7 mouse cellular contexts compared by ENCODE assay signal in the genomic region with DNA sequence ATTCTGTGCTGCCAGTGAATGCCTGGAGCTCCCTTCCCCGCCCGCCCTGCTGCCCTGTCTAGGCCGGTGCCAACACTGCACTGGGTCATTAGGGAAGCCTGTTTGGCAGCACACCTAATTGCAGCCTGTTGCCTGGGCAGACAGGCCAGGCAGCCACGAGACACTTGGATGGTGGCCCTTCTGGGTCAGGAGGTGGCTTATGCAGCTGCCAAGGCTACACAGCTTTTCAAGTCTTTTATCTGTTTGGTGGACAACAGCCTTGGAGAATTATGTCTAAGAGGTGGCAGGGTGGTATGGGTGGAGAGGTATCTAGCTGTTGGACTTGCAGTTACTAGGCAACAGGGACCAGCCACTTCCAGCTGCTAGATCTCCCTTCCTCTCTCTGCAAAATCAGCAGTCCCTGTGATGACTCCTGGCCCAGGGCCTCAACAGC. TPM values are rescaled to one million over a fixed set of nuclear protein-coding genes. Genes with fewer than 3 reads are reported as not detected.
DNase-seq lines count a peak whose midpoint lies in the region; TF ChIP-seq lines count a peak whose summit lies in the region.

No protein-coding gene starts in this region.

- no peak for TF ChIP-seq RAD21 in MEL (IDR thresholded peaks at IDR 0.05; ENCODE audit: low read depth, low read length)

- H3K27me3 ChIP-seq in MEL (ENCODE audit: control insufficient read depth in 1 of 2, insufficient read depth in 2 of 2, low read length in 2 of 2): no peaks in the 10 kb centered on the region
- no peaks in the 10 kb centered on the region for H3K27me3 ChIP-seq in embryonic facial prominence, embryonic 10.5 days (replicated peaks; ENCODE audit: low read depth, poor library complexity, severe bottlenecking)

- TF ChIP-seq POLR2A in MEL (IDR thresholded peaks at IDR 0.05; ENCODE audit: control insufficient read depth in 1 of 2, insufficient read depth in 1 of 2, low read depth in 1 of 2, low read length in 2 of 2, poor library complexity in 1 of 2): no peak

- DNase-seq in MEL (ENCODE audit: low read depth, low spot score) (peak; percentile 38), NIH3T3 (ENCODE audit: low read depth) (peak; percentile 66)
- DNase-seq in embryonic facial prominence, embryonic 10.5 days (ENCODE audit: low spot score): no peak
- DNase-seq in heart, postnatal 25 days (ENCODE audit: low spot score): peak; percentile 57
- peak; percentile 60 to 81 for DNase-seq in left cerebral cortex, postnatal 14 days (ENCODE audit: low spot score in 2 of 2)
- peak; percentile 79 for DNase-seq in ovary, postnatal 36 days (ENCODE audit: low spot score)
- DNase-seq in embryo, embryonic 9.5 days (ENCODE audit: extremely low spot score): no peak

- H3K9ac ChIP-seq in MEL (ENCODE audit: control insufficient read depth, low read depth, low read length, poor library complexity, severe bottlenecking): no peak overlapping the region

- H3K79me2 ChIP-seq in MEL (ENCODE audit: control insufficient read depth, insufficient read depth, low read length, poor library complexity): no peaks in the 10 kb centered on the region

- H3K4me1 ChIP-seq in MEL (ENCODE audit: control insufficient read depth in 1 of 2, insufficient read depth in 2 of 2, low read length in 2 of 2): peaks cover 10 to 35% of the 10 kb centered on the region in 2 experiments
- H3K4me1 ChIP-seq in embryonic facial prominence, embryonic 10.5 days: no peaks in the 10 kb centered on the region

- WGBS in embryonic facial prominence, embryonic 10.5 days: 72% methylated on average over 4 of the region's 4 CpGs

- TF ChIP-seq EP300 in MEL (IDR thresholded peaks at IDR 0.05; ENCODE audit: low read depth in 1 of 2, low read length in 2 of 2): no peak

- H3K36me3 ChIP-seq in MEL (ENCODE audit: control insufficient read depth in 1 of 2, insufficient read depth in 2 of 2, low read length in 2 of 2): peaks cover 0 to 30% of the 10 kb centered on the region in 2 experiments; a peak in 2 of 4 replicates
- no peaks in the 10 kb centered on the region for H3K36me3 ChIP-seq in embryonic facial prominence, embryonic 10.5 days (replicated peaks)

- no peak overlapping the region for H3K4me3 ChIP-seq in MEL (ENCODE audit: control insufficient read depth in 1 of 2, insufficient read depth in 1 of 2, low read depth in 2 of 2, low read length in 2 of 2)
- no peak overlapping the region for H3K4me3 ChIP-seq in embryonic facial prominence, embryonic 10.5 days

- H3K9me3 ChIP-seq in MEL (replicated peaks; ENCODE audit: insufficient read depth, low read length): no peaks in the 10 kb centered on the region
- H3K9me3 ChIP-seq in embryonic facial prominence, embryonic 10.5 days: no peaks in the 10 kb centered on the region

- no peak overlapping the region for H3K27ac ChIP-seq in MEL (ENCODE audit: control insufficient read depth, low read depth, low read length)
- 0 out of 2 replicates have a peak overlapping the region, but pooled peaks have one; percentile 48 for H3K27ac ChIP-seq in embryonic facial prominence, embryonic 10.5 days (replicated peaks)

- intact Hi-C loops in heart, postnatal 25 days (cut with DNase I): no loop called here
- intact Hi-C loops in left cerebral cortex, postnatal 14 days (cut with DNase I): no loop called here

- no peak for TF ChIP-seq CTCF in MEL (IDR thresholded peaks at IDR 0.05 in 2 of 3, conservative IDR thresholded peaks at IDR 0.05 in 1 of 3; ENCODE audit: control insufficient read depth in 1 of 3, insufficient read depth in 1 of 3, low read depth in 2 of 3, low read length in 3 of 3, poor library complexity in 1 of 3, severe bottlenecking in 1 of 3)

TF ChIP-seq in MEL, 35 proteins besides CTCF, POLR2A, EP300 and RAD21:
- TF ChIP-seq TAL1 (IDR thresholded peaks at IDR 0.05; ENCODE audit: low read length): no peak
- no peak for TF ChIP-seq RCOR1 (IDR thresholded peaks at IDR 0.05; ENCODE audit: low read depth, low read length)
- no peak for TF ChIP-seq POLR2AphosphoS2 (IDR thresholded peaks at IDR 0.05; ENCODE audit: low read length)
- no peak for TF ChIP-seq POLR2AphosphoS5 (IDR thresholded peaks at IDR 0.05; ENCODE audit: borderline replicate concordance, low read depth, low read length)
- no peak for TF ChIP-seq CHD2 (IDR thresholded peaks at IDR 0.05; ENCODE audit: low read length)
- no peak for TF ChIP-seq TBP (IDR thresholded peaks at IDR 0.05; ENCODE audit: low read depth, low read length)
- no peak for TF ChIP-seq MXI1 (IDR thresholded peaks at IDR 0.05; ENCODE audit: low read depth, low read length)
- no peak for TF ChIP-seq USF1 (IDR thresholded peaks at IDR 0.05; ENCODE audit: low read depth, low read length)
- TF ChIP-seq NELFE (IDR thresholded peaks at IDR 0.05; ENCODE audit: low read depth, low read length): no peak
- no peak for TF ChIP-seq GABPA (IDR thresholded peaks at IDR 0.05; ENCODE audit: low read depth, low read length)
- no peak for TF ChIP-seq UBTF (IDR thresholded peaks at IDR 0.05; ENCODE audit: borderline replicate concordance, insufficient read depth, low read depth, low read length)
- no peak for TF ChIP-seq MEF2A (IDR thresholded peaks at IDR 0.05; ENCODE audit: extremely low read depth, insufficient replicate concordance, low read depth, low read length, poor library complexity, severe bottlenecking)

RNA-seq across cellular contexts. Expression of a gene that starts 8.7 kb away (rescaled TPM):
- total RNA-seq in MEL (2012; rRNA removed): 1.8 and 2.4 TPM in 2 replicates
- polyA plus RNA-seq in MEL (2012; ENCODE audit: insufficient read depth in 1 of 2, insufficient read length in 2 of 2, low read depth in 1 of 2, low replicate concordance in 2 of 2, missing spikeins in 1 of 2): 1 to 10 TPM in 1 of 2 experiments, not detected in 1; 7.2 TPM
- polyA plus RNA-seq in embryonic facial prominence, embryonic 10.5 days (2016; fragmentation: Nextera tagmentation; extraction: Ambion mirVana): 10.3 and 10.5 TPM in 2 replicates
- total RNA-seq in heart, postnatal 25 days (2021): 10 to 100 TPM in 1 of 2 experiments, 1 to 10 TPM in 1; 10.0 to 14.9 TPM
- 1 to 10 TPM; 5.3 to 6.7 TPM for total RNA-seq in left cerebral cortex, postnatal 14 days (2021)

RNA-seq across cellular contexts. Expression of a gene that starts 39.2 kb away (rescaled TPM):
- total RNA-seq in MEL (2012; rRNA removed): not detected in 2 replicates
- not detected for polyA plus RNA-seq in MEL (2012; ENCODE audit: insufficient read depth in 1 of 2, insufficient read length in 2 of 2, low read depth in 1 of 2, low replicate concordance in 2 of 2, missing spikeins in 1 of 2)
- 0.16 and 0.53 TPM in 2 replicates for polyA plus RNA-seq in embryonic facial prominence, embryonic 10.5 days (2016; fragmentation: Nextera tagmentation; extraction: Ambion mirVana)
- total RNA-seq in heart, postnatal 25 days (2021): 1 to 10 TPM; 3.4 to 8.0 TPM
- 1 to 10 TPM; 9.9 to 10.0 TPM for total RNA-seq in left cerebral cortex, postnatal 14 days (2021)

Comparison
In these comparisons a context has a peak if more than half of its experiments do, and no peak if none do; other contexts are left out.
1. DNase-seq: peak in MEL (single experiment), NIH3T3 (single experiment), heart, postnatal 25 days (single experiment), left cerebral cortex, postnatal 14 days (2 of 2) and ovary, postnatal 36 days (single experiment); none in embryonic facial prominence, embryonic 10.5 days (single experiment) and embryo, embryonic 9.5 days (single experiment).